Mouse (Mus musculus): ENCODE results near the gene Asb16. TPM values are rescaled to one million over a fixed set of nuclear protein-coding genes. Genes with fewer than 3 reads are reported as not detected.

The Asb16 gene
- polyA plus RNA-seq, 1 experiment from 2014 or later = 0.13 TPM

Small RNA genes within 50 kb of the gene (microRNA-seq; reads per million reads assigned to microRNA genes)
- gene Mir8101 = 1.3 reads per million

Other genes starting within 250 kb of the Asb16 start
- 55.9 and 56.2 TPM in 2 replicates for gene Mpp3, start 240.3 kb upstream of the Asb16 start, polyA plus RNA-seq (2015; fragmentation: Nextera tagmentation; extraction: Ambion mirVana)
- 0.30 and 0.43 TPM in 2 replicates for gene Cd300lg, start 227.2 kb upstream of the Asb16 start, polyA plus RNA-seq (2015; fragmentation: Nextera tagmentation; extraction: Ambion mirVana)
- 30.5 and 34.6 TPM in 2 replicates for gene Mpp2, start 180.2 kb upstream of the Asb16 start, polyA plus RNA-seq (2015; fragmentation: Nextera tagmentation; extraction: Ambion mirVana)
- gene Ppy, start 167.4 kb upstream of the Asb16 start, polyA plus RNA-seq (2015; fragmentation: Nextera tagmentation; extraction: Ambion mirVana) = not detected in 2 replicates
- gene Pyy, start 160.9 kb upstream of the Asb16 start, polyA plus RNA-seq (2015; fragmentation: Nextera tagmentation; extraction: Ambion mirVana) = 3.7 and 5.2 TPM in 2 replicates
- not detected in 2 replicates for gene Nags, start 123.2 kb upstream of the Asb16 start, polyA plus RNA-seq (2015; fragmentation: Nextera tagmentation; extraction: Ambion mirVana)
- gene Tmem101, start 112.3 kb upstream of the Asb16 start, polyA plus RNA-seq (2015; fragmentation: Nextera tagmentation; extraction: Ambion mirVana) = 41.8 and 44.1 TPM in 2 replicates
- gene Lsm12, start 83.4 kb upstream of the Asb16 start, polyA plus RNA-seq (2015; fragmentation: Nextera tagmentation; extraction: Ambion mirVana) = 102 and 121 TPM in 2 replicates
- gene G6pc3, start 79.1 kb upstream of the Asb16 start, polyA plus RNA-seq (2015; fragmentation: Nextera tagmentation; extraction: Ambion mirVana) = 40.4 and 41.2 TPM in 2 replicates
- 82.7 and 84.9 TPM in 2 replicates for gene Hdac5, start 38.6 kb upstream of the Asb16 start, polyA plus RNA-seq (2015; fragmentation: Nextera tagmentation; extraction: Ambion mirVana)
- 3.3 and 3.4 TPM in 2 replicates for gene BC030867, start 19.9 kb upstream of the Asb16 start, polyA plus RNA-seq (2015; fragmentation: Nextera tagmentation; extraction: Ambion mirVana)
- 80.4 and 83.3 TPM in 2 replicates for gene Tmub2, start 16.2 kb downstream of the Asb16 start, polyA plus RNA-seq (2015; fragmentation: Nextera tagmentation; extraction: Ambion mirVana)
- 30.2 and 31.4 TPM in 2 replicates for gene Atxn7l3, start 27.9 kb downstream of the Asb16 start, polyA plus RNA-seq (2015; fragmentation: Nextera tagmentation; extraction: Ambion mirVana)
- gene Ubtf, start 51.0 kb downstream of the Asb16 start, polyA plus RNA-seq (2015; fragmentation: Nextera tagmentation; extraction: Ambion mirVana) = 77.7 and 85.0 TPM in 2 replicates
- gene Slc4a1, start 97.5 kb downstream of the Asb16 start, polyA plus RNA-seq (2015; fragmentation: Nextera tagmentation; extraction: Ambion mirVana) = 2.4 and 3.4 TPM in 2 replicates
- gene Rundc3a, start 124.7 kb downstream of the Asb16 start, polyA plus RNA-seq (2015; fragmentation: Nextera tagmentation; extraction: Ambion mirVana) = 135 and 149 TPM in 2 replicates
- gene Slc25a39, start 139.2 kb downstream of the Asb16 start, polyA plus RNA-seq (2015; fragmentation: Nextera tagmentation; extraction: Ambion mirVana) = 167 and 168 TPM in 2 replicates
- gene Grn, start 161.6 kb downstream of the Asb16 start, polyA plus RNA-seq (2015; fragmentation: Nextera tagmentation; extraction: Ambion mirVana) = 85.7 and 85.9 TPM in 2 replicates
- 29.3 and 30.7 TPM in 2 replicates for gene Fam171a2, start 178.9 kb downstream of the Asb16 start, polyA plus RNA-seq (2015; fragmentation: Nextera tagmentation; extraction: Ambion mirVana)
- gene Itga2b, start 201.4 kb downstream of the Asb16 start, polyA plus RNA-seq (2015; fragmentation: Nextera tagmentation; extraction: Ambion mirVana) = 9.5 and 10.1 TPM in 2 replicates